Mouse (Mus musculus) kidney, embryonic 14.5 days (tissue): ENCODE results near the gene Caskin1. TPM values are rescaled to one million over a fixed set of nuclear protein-coding genes. Genes with fewer than 3 reads are reported as not detected.

Experiments used
- ATAC-seq: fragments of 200-750 bp; cut with Nextera tagmentation; 2 replicates; pipeline ENCODE4 v1.8.0; 2017; ENCODE audit warnings: moderate number of reproducible peaks, mild to moderate bottlenecking, moderate TSS enrichment, moderate library complexity; ENCODE audit not compliant: low FRiP score, low TSS enrichment
- H3K27ac ChIP-seq: fragments of 300-500 bp; sonication (generic); 2 replicates; pipeline ENCODE4 v1.5.1; 2014; ENCODE audit warnings: low read depth, mild to moderate bottlenecking, low read length, moderate library complexity, mixed read lengths
- H3K27me3 ChIP-seq: fragments of 300-500 bp; sonication (generic); 2 replicates; pipeline ENCODE4 v1.6.1; 2014; ENCODE audit warnings: mild to moderate bottlenecking, low read length; ENCODE audit not compliant: control insufficient read depth, insufficient read depth
- H3K36me3 ChIP-seq: fragments of 300-500 bp; sonication (generic); 2 replicates; pipeline ENCODE4 v1.6.1; 2014; ENCODE audit warnings: low read length, mixed read lengths; ENCODE audit not compliant: control insufficient read depth, insufficient read depth
- H3K4me1 ChIP-seq: fragments of 300-500 bp; sonication (generic); 2 replicates; pipeline ENCODE4 v1.6.1; 2014; ENCODE audit warnings: low read length, mixed read lengths; ENCODE audit not compliant: control insufficient read depth, insufficient read depth
- H3K4me2 ChIP-seq: fragments of 300-500 bp; sonication (generic); replicated peaks from 2 replicates; pipeline ENCODE4 v1.6.1; 2014; ENCODE audit warnings: low read depth, mild to moderate bottlenecking, low read length
- H3K4me3 ChIP-seq: fragments of 300-500 bp; sonication (generic); 2 replicates; pipeline ENCODE4 v1.5.1; 2014; ENCODE audit warnings: mild to moderate bottlenecking, low read length
- H3K9ac ChIP-seq: fragments of 300-500 bp; sonication (generic); 2 replicates; pipeline ENCODE4 v1.6.1; 2014; ENCODE audit warnings: low read depth, mild to moderate bottlenecking, low read length, moderate library complexity
- H3K9me3 ChIP-seq: fragments of 300-500 bp; sonication (generic); 2 replicates; pipeline ENCODE4 v1.6.1; 2016; ENCODE audit warnings: low read length; ENCODE audit not compliant: control insufficient read depth
- WGBS: fragments of 180-500 bp; shearing (Covaris S2); extraction: QIAGEN DNeasy Blood & Tissue Kit; methylation state at CpG from one replicate; pipeline ENCODE4 v1.1.7; 2014; 5-methylcytosine and 5-hydroxymethylcytosine counted together
- polyA plus RNA-seq: library from polyadenylated mRNA; unstranded; fragments of >200 nt; fragmentation: Nextera tagmentation; extraction: Ambion mirVana; gene quantifications from 2 replicates; pipeline ENCODE4 v1.2.1, GENCODE M21; 2014

The Caskin1 gene
- polyA plus RNA-seq: 1.6 and 1.8 TPM in 2 replicates

- peaks cover 9% of the 10 kb centered on the region for H3K27me3 ChIP-seq
- H3K4me1 ChIP-seq: peaks cover 6% of the 10 kb centered on the region; the same call in 1 of the 2 replicates
- ATAC-seq: peak; percentile 51
- no peaks in the 10 kb centered on the region for H3K9me3 ChIP-seq
- H3K4me3 ChIP-seq: peak within 1 kb of the TSS; percentile 57
- no peaks in the 10 kb centered on the region for H3K36me3 ChIP-seq
- peak within 1 kb of the TSS; percentile 95 for H3K4me2 ChIP-seq
- 2% methylated on average over 40 of the region's 45 CpGs for WGBS
- peak within 1 kb of the TSS; percentile 73 for H3K9ac ChIP-seq
- H3K27ac ChIP-seq: no peak within 1 kb of the TSS
These were observed at the start of gene Caskin1 for GRCm38 (mm10) chr17:24488186-24488661. Gene Caskin1 (plus strand): TSS chr17:24488601.

DNA sequence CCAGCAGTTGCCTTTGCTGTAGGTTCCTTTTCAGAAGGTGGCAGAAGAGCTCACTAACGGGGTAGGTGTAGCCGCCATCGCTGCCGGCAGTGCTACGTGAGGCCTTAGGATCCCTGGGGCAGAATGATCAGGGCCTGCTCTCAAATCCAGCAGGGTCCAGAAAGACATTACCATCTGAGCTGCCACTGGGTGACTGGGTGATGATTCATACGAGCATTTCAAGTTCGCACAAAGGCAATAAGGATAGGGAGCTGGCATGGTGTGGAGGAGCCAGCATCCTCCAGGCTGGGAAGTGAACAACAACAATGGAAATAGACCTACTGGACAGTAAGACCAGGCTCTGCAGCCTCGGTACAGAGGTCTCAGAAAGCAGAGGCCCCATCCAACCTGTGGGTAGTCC lies 48.0 kb upstream of the Caskin1 start:
- Histone ChIP-seq H3K4me1 (no peaks in the 10 kb centered on the region), H3K27ac (no peak overlapping the region), H3K9me3 (no peaks in the 10 kb centered on the region), H3K4me2 (no peak overlapping the region), H3K27me3 (no peaks in the 10 kb centered on the region), H3K4me3 (no peak overlapping the region), H3K9ac (no peak overlapping the region), H3K36me3 (peaks cover 77% of the 10 kb centered on the region)
- WGBS: 90% methylated on average over 8 of the region's 8 CpGs
- ATAC-seq: no peak

- no peaks in the 10 kb centered on the region for H3K27me3 ChIP-seq
- WGBS: 48% methylated on average over 2 of the region's 2 CpGs
- H3K36me3 ChIP-seq: peaks cover 77% of the 10 kb centered on the region
- no peak for ATAC-seq
- no peak overlapping the region for H3K9ac ChIP-seq
- no peak overlapping the region for H3K4me3 ChIP-seq
- no peaks in the 10 kb centered on the region for H3K9me3 ChIP-seq
- H3K27ac ChIP-seq: no peak overlapping the region
- no peaks in the 10 kb centered on the region for H3K4me1 ChIP-seq
- no peak overlapping the region for H3K4me2 ChIP-seq
These were observed 47.3 kb upstream of the Caskin1 start for GRCm38 (mm10) chr17:24441148-24441547.

- peaks cover 79% of the 10 kb centered on the region for H3K36me3 ChIP-seq
- WGBS: 91% methylated on average over 14 of the region's 14 CpGs
- ATAC-seq: no peak
These were observed 46.3 kb upstream of the Caskin1 start for GRCm38 (mm10) chr17:24442107-24442506.

DNA sequence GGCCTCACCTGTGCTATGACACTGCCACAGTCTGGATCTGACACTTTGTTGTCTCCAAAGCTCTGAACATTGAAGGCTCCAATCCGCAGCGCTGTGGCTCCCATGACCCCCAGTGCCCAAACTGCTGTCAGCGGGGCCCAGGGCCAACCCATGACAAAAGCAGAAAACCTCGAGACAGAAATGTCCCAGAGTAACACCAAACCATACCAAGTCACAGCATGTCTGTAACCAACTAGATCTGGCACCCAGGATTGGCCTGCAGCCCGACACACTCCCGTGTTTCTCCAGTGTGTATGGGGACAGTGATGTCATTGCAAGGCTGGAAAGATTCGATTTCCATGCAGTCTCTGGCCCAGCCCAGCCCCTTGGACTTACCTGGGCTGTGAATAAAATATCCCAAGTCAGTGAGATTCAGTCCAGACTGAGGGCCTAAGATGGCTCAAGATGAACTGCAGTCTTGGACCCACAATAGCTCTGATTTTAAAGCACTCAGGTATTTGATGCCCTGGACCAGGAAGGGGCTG lies 45.7 kb upstream of the Caskin1 start, which contains the start of gene Dnase1l2:
Dnase1l2 (minus strand) TSS at position 474 of the 524 bp plus-strand sequence.
- no peak within 1 kb of the TSS for H3K4me2 ChIP-seq
- H3K27ac ChIP-seq: no peak within 1 kb of the TSS
- no peak within 1 kb of the TSS for H3K9ac ChIP-seq
- no peaks in the 10 kb centered on the region for H3K27me3 ChIP-seq
- no peaks in the 10 kb centered on the region for H3K4me1 ChIP-seq
- no peak for ATAC-seq
- peaks cover 79% of the 10 kb centered on the region for H3K36me3 ChIP-seq
- no peaks in the 10 kb centered on the region for H3K9me3 ChIP-seq
- 85% methylated on average over 7 of the region's 7 CpGs for WGBS
- H3K4me3 ChIP-seq: no peak within 1 kb of the TSS

More at GRCm38 (mm10) chr17:24442107-24442506, 46.3 kb upstream of the Caskin1 start:
- H3K4me2 ChIP-seq: no peak overlapping the region
- H3K4me1 ChIP-seq: no peaks in the 10 kb centered on the region
- no peaks in the 10 kb centered on the region for H3K9me3 ChIP-seq
- H3K27ac ChIP-seq: no peak overlapping the region
- H3K27me3 ChIP-seq: no peaks in the 10 kb centered on the region
- no peak overlapping the region for H3K9ac ChIP-seq
- no peak overlapping the region for H3K4me3 ChIP-seq

- Histone ChIP-seq H3K4me2 (no peak overlapping the region), H3K36me3 (peaks cover 82% of the 10 kb centered on the region)
- 82% methylated on average over 4 of the region's 4 CpGs for WGBS
These were observed 45.0 kb upstream of the Caskin1 start for GRCm38 (mm10) chr17:24443409-24443808.

DNA sequence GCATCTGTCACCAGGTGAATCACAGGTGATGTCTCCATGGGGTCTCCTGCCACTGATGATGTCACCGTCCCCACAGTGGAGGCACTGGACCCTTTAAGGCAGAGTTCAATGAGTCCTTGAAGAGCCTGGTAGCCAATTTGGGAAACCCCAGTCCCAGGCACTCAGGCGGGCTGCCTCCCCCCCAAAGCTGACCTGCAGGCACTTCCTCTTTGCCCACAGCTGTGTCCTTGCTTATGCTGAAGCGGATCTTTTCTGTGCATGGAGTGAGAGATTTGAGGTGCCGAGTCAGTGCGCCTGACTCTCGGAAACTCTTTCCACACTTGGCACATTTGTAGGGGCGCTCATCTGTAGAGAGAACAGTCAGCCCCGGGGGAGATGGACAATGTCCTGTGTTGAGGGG lies 41.8 kb upstream of the Caskin1 start:
- Histone ChIP-seq H3K9me3 (no peaks in the 10 kb centered on the region), H3K4me3 (no peak overlapping the region), H3K9ac (no peak overlapping the region), H3K27me3 (no peaks in the 10 kb centered on the region), H3K36me3 (peaks cover 88% of the 10 kb centered on the region), H3K4me1 (no peaks in the 10 kb centered on the region), H3K27ac (no peak overlapping the region), H3K4me2 (no peak overlapping the region)
- ATAC-seq: no peak
- WGBS: 90% methylated on average over 8 of the region's 8 CpGs

More at GRCm38 (mm10) chr17:24443409-24443808, 45.0 kb upstream of the Caskin1 start:
- Histone ChIP-seq H3K4me1 (no peaks in the 10 kb centered on the region), H3K9me3 (no peaks in the 10 kb centered on the region), H3K27me3 (no peaks in the 10 kb centered on the region), H3K9ac (no peak overlapping the region), H3K27ac (no peak overlapping the region), H3K4me3 (no peak overlapping the region)
- ATAC-seq: no peak

DNA sequence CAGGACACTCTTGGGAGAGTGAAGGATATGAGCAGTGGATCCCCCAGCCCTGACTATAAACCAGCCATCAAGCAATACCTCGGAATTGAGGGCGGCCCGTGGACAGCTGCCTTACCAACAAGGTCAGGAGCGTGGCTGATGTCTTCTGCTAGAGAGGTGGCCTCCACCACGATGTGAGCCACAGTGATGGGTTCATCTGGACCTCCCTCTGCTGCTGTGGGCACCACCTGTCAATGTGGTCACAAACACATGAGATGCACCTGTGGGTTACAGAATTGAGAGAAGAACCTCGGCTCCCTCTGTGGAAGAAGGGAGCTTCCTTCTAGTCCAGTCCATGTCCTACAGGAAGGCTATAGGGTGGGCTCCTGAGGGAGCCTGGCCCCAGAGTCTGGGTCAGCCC lies 38.9 kb upstream of the Caskin1 start:
- Histone ChIP-seq H3K4me1 (peaks cover 6% of the 10 kb centered on the region; the same call in 1 of the 2 replicates), H3K9ac (no peak overlapping the region), H3K9me3 (no peaks in the 10 kb centered on the region), H3K4me2 (no peak overlapping the region), H3K36me3 (peaks cover 70% of the 10 kb centered on the region), H3K27ac (no peak overlapping the region), H3K27me3 (no peaks in the 10 kb centered on the region), H3K4me3 (no peak overlapping the region)
- no peak for ATAC-seq
- WGBS: 97% methylated on average over 6 of the region's 6 CpGs

GRCm38 (mm10) chr17:24451220-24451619 lies 37.2 kb upstream of the Caskin1 start:
- no peaks in the 10 kb centered on the region for H3K9me3 ChIP-seq
- no peak overlapping the region for H3K4me2 ChIP-seq
- WGBS: 91% methylated on average over 6 of the region's 6 CpGs
- no peak overlapping the region for H3K4me3 ChIP-seq
- H3K36me3 ChIP-seq: peaks cover 53% of the 10 kb centered on the region
- no peak for ATAC-seq
- no peak overlapping the region for H3K9ac ChIP-seq
- H3K27me3 ChIP-seq: no peaks in the 10 kb centered on the region
- peaks cover 6% of the 10 kb centered on the region; the same call in 1 of the 2 replicates for H3K4me1 ChIP-seq
- H3K27ac ChIP-seq: no peak overlapping the region
